Mouse (Mus musculus): Measurements from ENCODE around the gene Syncrip.

The Syncrip gene

DNA sequence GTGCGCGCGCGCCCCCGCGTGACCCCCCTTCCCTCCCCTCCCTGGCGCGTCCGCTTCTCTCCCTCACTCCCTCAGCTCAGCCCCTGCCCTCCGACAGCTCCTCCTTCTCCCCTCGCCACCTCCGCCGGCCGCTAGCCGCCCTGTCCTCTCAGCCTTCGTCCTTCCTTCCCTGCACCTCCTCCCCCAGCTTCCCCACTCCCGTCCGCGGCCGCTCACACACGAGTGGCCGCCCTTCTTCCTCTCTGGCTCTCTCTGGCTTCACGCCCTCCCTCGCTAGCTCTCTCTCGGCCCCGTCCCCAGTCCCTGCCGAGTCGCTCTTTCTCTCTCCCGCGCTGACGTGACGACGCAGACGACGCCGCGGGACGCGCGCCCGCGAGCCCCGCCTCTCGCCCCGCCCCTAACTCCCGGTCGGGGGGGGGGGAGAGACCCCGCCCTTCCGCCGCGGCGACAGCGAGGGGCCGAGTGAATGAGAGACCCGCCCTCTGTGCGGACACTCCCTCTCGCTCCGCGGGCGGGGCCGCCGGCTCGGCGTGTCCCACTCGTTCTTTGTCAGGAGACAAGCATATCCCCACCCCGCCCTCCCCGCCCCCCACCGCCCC is at the start of gene Syncrip:
TSS of gene Syncrip (minus strand) at position 345 of the 599 bp plus-strand sequence.
- DNase-seq (ENCODE audit: low spot score): peak; percentile 78

- DNase-seq (ENCODE audit: low spot score): no peak
Observed at GRCm38 (mm10) chr9:88529979-88530580, 47.7 kb upstream of the Syncrip start.

DNA sequence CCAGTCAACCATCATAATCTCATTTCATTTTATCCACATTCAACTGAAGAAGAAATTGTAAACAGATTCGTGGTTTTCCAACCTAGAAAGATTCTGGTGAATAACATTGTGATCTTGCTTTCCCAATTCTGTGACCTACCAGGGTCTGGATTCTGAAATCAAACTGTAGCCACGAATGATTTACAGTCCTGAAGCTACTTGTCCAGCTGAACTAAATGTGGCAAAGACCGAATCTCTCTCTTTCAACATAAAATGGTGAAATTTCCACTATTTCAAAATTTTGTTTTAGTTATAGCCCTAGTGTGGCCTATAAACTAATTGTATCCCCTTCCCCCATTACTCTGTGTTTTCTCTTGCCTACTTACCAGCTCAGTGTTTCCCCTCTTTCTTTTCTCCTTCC is 47.2 kb upstream of the Syncrip start:
- DNase-seq (ENCODE audit: low spot score): no peak

DNA sequence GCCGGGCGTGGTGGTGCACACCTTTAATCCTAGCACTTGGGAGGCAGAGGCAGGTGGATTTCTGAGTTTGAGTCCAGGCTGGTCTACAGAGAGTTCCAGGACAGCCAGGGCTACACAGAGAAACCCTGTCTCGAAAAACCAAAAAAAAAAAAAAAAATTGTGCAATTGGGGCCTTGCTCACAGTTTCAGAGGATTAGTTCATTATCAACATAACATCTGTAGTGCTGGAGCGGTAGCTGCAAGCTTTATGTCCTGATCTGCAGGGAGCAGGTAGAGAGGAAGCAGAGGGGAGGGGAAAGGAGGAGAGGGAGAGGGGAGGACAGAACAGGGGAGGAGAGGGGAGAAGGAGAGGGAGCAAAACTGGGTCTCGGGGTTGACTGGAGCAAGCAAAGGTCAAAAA is 46.4 kb upstream of the Syncrip start:
- no peak for DNase-seq (ENCODE audit: low spot score)

DNA sequence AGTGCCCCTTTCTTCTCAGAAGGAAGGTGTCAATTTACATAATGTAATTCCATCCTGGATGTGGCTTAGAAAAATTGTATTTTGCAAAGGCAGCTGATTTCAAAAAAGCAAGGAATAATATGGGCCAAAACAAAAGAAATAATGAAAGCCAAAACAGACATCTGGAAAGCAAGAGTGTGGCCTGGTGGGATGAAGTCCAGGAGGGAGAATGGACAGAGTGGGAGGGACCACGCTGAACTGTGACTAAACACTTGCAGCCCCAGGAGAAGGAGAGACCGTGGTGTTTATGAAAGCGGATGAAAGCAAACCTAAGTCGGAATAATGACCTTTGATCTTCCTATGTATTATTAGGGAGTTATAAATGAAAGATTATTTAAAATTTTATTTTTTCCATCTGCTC is 45.6 kb upstream of the Syncrip start:
- no peak for DNase-seq (ENCODE audit: low spot score)

DNA sequence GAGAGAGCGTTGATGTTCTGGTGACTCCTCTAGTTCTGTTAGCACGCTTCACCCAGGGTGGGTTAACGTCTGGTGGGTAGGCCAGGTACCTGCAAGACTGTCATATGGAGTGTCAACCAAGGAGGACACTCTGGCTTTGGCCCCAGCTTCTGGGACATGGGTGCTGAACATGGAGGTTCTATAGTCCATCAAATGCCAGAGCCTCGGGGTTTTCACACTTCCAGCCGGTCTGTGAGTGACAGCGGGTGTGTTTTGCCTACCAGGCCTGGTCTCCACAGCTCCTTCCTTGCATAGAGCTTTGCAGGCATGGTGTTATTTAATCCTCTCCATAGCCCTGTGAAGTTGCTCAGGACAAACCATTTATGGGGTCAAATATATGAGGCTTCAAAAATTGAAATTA is 43.0 kb upstream of the Syncrip start:
- no peak for DNase-seq (ENCODE audit: low spot score)

- DNase-seq (ENCODE audit: low spot score): no peak
Observed at GRCm38 (mm10) chr9:88524796-88525195, 42.4 kb upstream of the Syncrip start.

GRCm38 (mm10) chr9:88524367-88524766 is 42.0 kb upstream of the Syncrip start:
- DNase-seq (ENCODE audit: low spot score): no peak

DNA sequence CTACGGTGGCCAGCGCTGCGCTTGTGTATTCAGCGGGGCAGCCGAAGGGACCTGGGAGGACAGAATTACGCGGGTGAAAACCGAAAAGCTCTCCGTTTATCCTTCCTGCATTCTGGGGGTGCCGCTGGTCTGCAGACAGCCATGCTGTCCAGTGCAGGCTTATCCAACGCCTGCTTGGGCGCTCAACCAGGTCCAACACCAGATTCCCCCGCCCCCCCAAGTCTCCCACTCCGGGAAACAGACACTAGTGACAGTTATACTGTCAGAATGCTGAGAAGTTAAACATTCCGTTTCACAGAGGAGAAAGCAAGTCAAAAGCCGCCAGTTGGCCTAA is 40.9 kb upstream of the Syncrip start:
- DNase-seq (ENCODE audit: low spot score): no peak

DNA sequence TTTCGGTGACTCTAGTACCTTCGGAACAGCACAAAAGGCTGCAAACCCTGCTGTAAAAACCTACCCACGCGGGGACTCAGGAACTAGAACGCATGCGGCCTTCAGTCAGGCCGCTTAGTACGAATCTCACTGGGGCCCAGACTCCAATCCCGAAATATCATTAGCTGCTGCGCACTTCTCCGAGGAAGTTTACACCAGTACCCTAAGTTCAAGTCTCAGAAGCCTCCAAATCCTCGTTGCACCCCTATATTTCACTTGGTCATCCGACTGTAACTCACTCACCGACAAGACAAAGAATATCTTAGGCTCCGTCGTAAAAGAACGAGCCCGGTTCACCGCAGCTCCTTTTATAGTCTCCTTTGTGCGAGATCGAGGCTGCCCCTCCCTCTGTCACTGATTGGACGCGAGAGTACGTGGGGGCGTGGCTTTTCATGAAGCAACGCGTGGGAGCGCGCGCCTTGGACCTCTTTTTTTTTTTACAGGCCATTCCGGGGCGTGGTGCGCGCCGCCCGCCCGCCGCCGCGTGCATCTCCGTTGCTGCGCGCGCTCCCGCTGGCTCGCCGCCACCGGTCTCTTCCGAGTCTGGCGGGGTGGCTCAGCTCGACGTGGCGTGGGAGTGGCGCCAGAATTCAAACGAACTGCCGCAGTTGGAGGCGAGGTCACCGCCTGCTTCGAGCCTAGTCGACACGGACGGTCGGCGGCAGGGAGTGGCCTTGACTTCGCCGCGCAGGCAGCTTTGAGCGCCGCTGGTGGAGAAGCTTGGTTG is 40.4 kb upstream of the Syncrip start:
- DNase-seq (ENCODE audit: low spot score): peak; percentile 92

DNA sequence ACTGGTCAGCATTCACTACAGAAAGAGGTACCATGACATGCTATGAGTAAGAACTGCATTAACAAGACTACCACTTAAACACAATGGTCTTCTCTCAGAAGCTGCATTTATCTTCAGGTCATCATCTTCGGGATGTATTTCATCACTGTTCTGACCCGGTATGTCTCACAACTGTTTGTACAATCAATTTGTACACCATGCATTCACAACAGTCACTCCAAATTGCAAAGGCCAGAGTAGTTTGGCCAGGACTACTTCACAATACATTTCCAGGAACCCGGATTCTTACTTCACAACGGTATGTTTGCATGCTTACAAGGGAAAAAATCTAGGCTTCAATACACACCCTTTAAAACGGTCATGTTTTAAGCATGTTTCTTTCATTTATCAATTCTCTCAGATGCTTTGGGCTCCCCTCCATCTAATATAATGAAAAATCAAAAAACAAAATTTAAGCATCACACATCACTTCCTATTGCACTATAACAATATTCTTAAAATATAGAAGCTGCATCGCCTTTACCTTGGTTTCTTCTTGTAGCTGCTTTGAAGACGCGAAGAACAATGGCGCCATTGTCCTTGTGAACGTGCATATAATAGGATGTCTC is 39.7 kb upstream of the Syncrip start:
- DNase-seq (ENCODE audit: low spot score): no peak

GRCm38 (mm10) chr9:88520849-88521483 is 38.6 kb upstream of the Syncrip start:
- no peak for DNase-seq (ENCODE audit: low spot score)

GRCm38 (mm10) chr9:88520122-88520848 is 37.9 kb upstream of the Syncrip start:
- DNase-seq (ENCODE audit: low spot score): no peak

GRCm38 (mm10) chr9:88519390-88520121 is 37.2 kb upstream of the Syncrip start:
- DNase-seq (ENCODE audit: low spot score): no peak

DNA sequence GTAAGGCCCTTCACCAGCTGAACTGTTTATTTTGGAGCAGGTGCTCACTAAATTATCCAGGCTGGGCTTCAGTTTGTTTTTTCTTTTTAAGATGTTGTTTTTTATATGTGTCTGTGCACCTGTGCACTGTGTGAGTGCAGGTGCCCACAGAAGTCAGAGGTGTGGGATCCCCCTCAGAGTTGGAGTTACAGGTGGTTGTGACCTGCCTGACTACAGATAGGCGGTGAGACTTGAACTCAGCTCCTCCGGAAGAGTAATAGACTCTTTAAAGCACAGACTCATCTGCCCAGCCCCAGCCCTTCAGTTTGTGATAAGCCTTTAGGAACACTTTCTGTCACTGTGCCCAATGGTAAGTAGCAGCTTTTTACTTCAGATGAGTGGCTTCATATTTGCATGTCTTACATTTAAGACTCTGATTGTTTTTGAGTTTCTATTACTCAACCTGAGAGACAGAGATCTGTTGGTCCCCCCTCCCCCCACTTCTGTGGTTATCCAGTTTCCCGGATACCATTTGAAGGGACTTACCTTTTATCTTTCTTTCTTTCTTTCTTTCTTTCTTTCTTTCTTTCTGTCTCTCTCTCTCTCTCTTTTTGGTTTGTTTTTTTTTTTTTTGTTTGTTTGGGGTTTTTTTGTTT is 34.1 kb upstream of the Syncrip start:
- DNase-seq (ENCODE audit: low spot score): no peak

DNA sequence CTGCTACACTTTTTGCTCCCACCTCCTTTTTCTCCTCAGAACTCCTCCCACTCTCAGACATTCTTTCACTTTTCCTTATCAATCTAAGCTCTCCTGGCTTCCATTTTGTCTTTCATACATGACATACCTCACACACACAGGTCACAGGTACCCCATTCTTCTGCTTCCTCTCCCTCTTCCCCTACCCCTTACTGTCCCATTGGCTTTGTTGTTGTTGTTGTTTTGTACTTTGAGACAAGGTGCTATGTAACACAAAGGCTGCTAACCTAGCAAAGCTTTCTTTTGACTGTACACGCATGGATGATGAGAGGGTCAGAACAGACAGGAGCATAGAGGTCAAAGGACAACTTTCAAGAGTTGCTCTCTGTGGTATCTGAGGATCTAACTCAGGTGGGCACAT is 33.2 kb upstream of the Syncrip start:
- DNase-seq (ENCODE audit: low spot score): no peak

DNA sequence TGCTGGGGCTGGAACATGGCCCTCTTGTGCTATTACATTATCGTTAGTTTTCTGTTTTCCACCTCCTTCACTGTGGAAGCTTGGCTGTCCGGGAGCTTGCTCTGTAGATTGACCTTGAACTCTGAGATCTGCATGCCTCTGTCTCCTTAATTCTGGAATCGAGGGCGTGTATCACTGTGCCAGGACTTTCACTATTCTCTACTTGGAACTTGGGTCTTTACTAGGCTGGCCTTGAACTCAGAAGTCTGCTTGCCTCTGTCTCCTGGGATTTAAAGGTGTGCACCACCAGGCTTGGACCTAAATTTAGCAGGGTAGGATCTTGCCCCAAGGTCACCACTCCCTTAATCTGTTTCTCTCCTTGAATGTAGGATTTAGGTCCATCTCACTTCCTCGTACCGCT is 19.5 kb upstream of the Syncrip start:
- no peak for DNase-seq (ENCODE audit: low spot score)

DNA sequence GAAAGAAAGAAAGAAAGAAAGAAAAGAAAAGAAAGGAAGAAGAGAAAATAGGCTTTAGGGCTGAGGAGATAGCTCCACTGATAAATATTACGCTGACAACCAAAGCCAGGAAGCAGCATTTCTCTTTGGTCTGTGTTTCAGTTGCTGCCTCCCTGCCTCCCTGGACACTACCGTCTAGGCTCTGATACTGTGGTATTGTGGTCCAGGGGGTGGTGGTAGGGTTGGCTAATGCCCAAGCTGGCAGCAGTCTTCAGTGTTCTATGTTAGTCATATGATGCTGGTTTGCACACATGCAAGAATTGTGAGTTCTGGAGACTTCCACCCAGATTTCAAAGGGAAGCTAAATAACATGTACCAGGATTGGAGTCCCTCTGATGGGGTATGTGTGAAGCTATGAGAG is 17.7 kb upstream of the Syncrip start:
- no peak for DNase-seq (ENCODE audit: low spot score)

GRCm38 (mm10) chr9:88492522-88492921 is 10.1 kb upstream of the Syncrip start:
- DNase-seq (ENCODE audit: low spot score): no peak

GRCm38 (mm10) chr9:88484531-88484930 is 2.2 kb upstream of the Syncrip start:
- no peak for DNase-seq (ENCODE audit: low spot score)
